Mouse (Mus musculus) central nervous system, embryonic 18 days (tissue): ENCODE measurements around the gene Zmym4. TPM values are rescaled to one million over a fixed set of nuclear protein-coding genes. Genes with fewer than 3 reads are reported as not detected.

Experiments used
- polyA plus RNA-seq: library from polyadenylated mRNA; depleted of rRNA; stranded (reverse); fragments of >200 nt; gene quantifications from 2 replicates; pipeline ENCODE4 v1.2.3, GENCODE M21; 2012; rRNA removed

Gene Zmym4
- polyA plus RNA-seq = 32.5 and 34.2 TPM in 2 replicates

DNA sequence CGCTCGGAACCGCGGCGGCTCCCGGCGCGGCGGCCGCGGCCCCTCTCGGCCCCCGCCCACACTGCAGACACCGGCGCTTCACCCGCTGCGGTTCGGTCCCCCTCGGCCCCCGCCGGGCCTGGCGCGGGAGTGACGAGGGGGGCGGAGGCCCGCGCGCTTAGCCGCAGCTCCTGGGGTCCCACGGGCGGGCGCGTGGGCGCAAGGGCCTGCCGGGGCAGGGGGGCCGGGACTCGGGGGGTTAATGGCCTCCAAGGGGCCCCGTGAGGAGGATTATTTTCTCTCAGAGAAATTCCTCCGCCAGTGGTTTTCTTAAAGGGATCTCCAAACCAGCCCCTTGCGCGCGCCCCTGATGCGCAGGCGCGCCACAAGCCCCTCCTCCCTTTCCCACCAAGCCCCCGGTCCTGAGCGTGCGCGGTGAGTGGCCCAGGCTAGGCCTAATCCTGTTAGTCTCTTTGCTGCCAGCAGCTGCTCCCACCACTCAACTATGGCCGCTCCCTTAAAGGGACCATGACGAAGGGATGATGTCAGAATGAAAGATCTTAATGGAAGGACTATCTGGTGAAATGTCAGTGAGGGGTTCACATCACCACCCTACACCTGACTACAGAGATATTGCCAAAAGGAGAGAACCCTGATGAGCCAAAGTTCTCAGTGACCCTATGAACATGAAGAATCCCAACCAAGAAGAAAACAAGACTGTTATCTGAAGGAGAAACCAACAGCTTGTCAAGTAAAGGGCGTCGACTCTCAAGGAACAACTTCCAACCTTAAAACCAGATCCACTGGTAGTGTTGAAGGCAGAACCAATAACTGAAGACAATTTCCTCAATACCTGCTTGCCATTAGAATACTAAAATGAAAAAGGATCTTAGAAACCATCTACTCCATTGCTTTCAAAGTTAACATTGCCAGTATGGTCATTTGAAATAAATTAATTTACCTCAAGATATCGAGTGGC, at the start of gene Zmym4:
Gene Zmym4 (minus strand): TSS at position 272 of the 958 bp plus-strand sequence.

Other genes with a start within 250 kb of the Zmym4 start
- gene Tfap2e, start 231.9 kb downstream of the Zmym4 start, polyA plus RNA-seq = 1.3 and 1.5 TPM in 2 replicates
- 162 and 181 TPM in 2 replicates for gene Ncdn, start 214.7 kb downstream of the Zmym4 start, polyA plus RNA-seq
- gene AU040320, start 214.6 kb downstream of the Zmym4 start, polyA plus RNA-seq = 35.0 and 35.4 TPM in 2 replicates
- 187 and 196 TPM in 2 replicates for gene Sfpq, start 53.2 kb upstream of the Zmym4 start, polyA plus RNA-seq
- 12.9 and 17.0 TPM in 2 replicates for gene Zmym1, start 93.0 kb upstream of the Zmym4 start, polyA plus RNA-seq
- 52.7 and 57.3 TPM in 2 replicates for gene Zmym6, start 109.2 kb upstream of the Zmym4 start, polyA plus RNA-seq
- 17.5 and 17.9 TPM in 2 replicates for gene Tmem35b, start 155.6 kb upstream of the Zmym4 start, polyA plus RNA-seq
- gene Dlgap3, start 201.1 kb upstream of the Zmym4 start, polyA plus RNA-seq = 35.0 and 39.2 TPM in 2 replicates